8 mouse cellular contexts compared by ENCODE assay signal in genomic region chr17:5934554-5935324, GRCm38 (mm10). TPM values are rescaled to one million over a fixed set of nuclear protein-coding genes. Genes with fewer than 3 reads are reported as not detected.
A peak's percentile ranks its signal among the peaks of the same experiment; 100 is the strongest.
DNase-seq lines count a peak whose midpoint lies in the region; ATAC-seq and TF ChIP-seq lines count a peak whose summit lies in the region.

No protein-coding gene starts in this region.

- H3K4me2 ChIP-seq in neural tube, embryonic 13.5 days, result peak overlapping the region; percentile 62

- 2% methylated on average over 30 of the region's 30 CpGs for WGBS in kidney, adult 2 months
- 2% methylated on average over 30 of the region's 30 CpGs for WGBS in lung, adult 2 months
- WGBS in neural tube, embryonic 13.5 days, result 1% methylated on average over 30 of the region's 30 CpGs

- peaks cover 4% of the 10 kb centered on the region; the same call in 1 of the 2 replicates for H3K4me1 ChIP-seq in kidney, adult 2 months (ENCODE audit: control insufficient read depth, insufficient read depth, low read length)
- peaks cover 7% of the 10 kb centered on the region for H3K4me1 ChIP-seq in lung, adult 2 months (ENCODE audit: control insufficient read depth, insufficient read depth, low read length)
- H3K4me1 ChIP-seq in neural tube, embryonic 13.5 days (replicated peaks), result peaks cover 23% of the 10 kb centered on the region

- TF ChIP-seq CTCF in kidney, adult 2 months (conservative IDR thresholded peaks at IDR 0.05; ENCODE audit: insufficient read depth, insufficient read length, low read depth, low read length), result no peak
- TF ChIP-seq CTCF in lung, adult 2 months (IDR thresholded peaks at IDR 0.05; ENCODE audit: insufficient read depth, low read length), result no peak

- H3K27me3 ChIP-seq in kidney, adult 2 months (replicated peaks; ENCODE audit: control insufficient read depth, insufficient read depth, low read length), result no peaks in the 10 kb centered on the region
- peaks cover 9% of the 10 kb centered on the region; the same call in 1 of the 2 replicates for H3K27me3 ChIP-seq in neural tube, embryonic 13.5 days

- TF ChIP-seq POLR2A in kidney, adult 2 months (IDR thresholded peaks at IDR 0.05; ENCODE audit: low read depth, low read length), result no peak
- TF ChIP-seq POLR2A in lung, adult 2 months (IDR thresholded peaks at IDR 0.05; ENCODE audit: borderline replicate concordance, extremely low read depth, low read depth, low read length), result no peak

- H3K4me3 ChIP-seq in kidney, adult 2 months (ENCODE audit: insufficient read depth, low read depth, low read length), result peak overlapping the region; percentile 49
- H3K4me3 ChIP-seq in lung, adult 2 months (replicated peaks; ENCODE audit: extremely low read depth, low read depth, low read length), result peak overlapping the region; percentile 59
- peak overlapping the region; percentile 38 for H3K4me3 ChIP-seq in neural tube, embryonic 13.5 days

- H3K36me3 ChIP-seq in kidney, adult 2 months (ENCODE audit: control insufficient read depth, insufficient read depth, low read length), result no peaks in the 10 kb centered on the region
- 0 out of 2 replicates have a peak, but pooled peaks cover under 1% of the 10 kb centered on the region for H3K36me3 ChIP-seq in neural tube, embryonic 13.5 days

- peak; percentile 84 for ATAC-seq in neural tube, embryonic 13.5 days (ENCODE audit: low read depth)

- no peaks in the 10 kb centered on the region for H3K9me3 ChIP-seq in neural tube, embryonic 13.5 days

- no peak overlapping the region for H3K27ac ChIP-seq in kidney, adult 2 months (ENCODE audit: insufficient read depth, low read depth, low read length)
- H3K27ac ChIP-seq in neural tube, embryonic 13.5 days (replicated peaks), result no peak overlapping the region; the same call in 1 of the 2 replicates

- DNase-seq in CD4-positive helper T cell, adult 2 months (ENCODE audit: low read depth, low spot score), result peak; percentile 83
- DNase-seq in adrenal gland, adult 8-10 months, result peak; percentile 76
- peak; percentile 90 for DNase-seq in embryo, embryonic 9.5 days (ENCODE audit: extremely low spot score)
- peak; percentile 65 for DNase-seq in heart, adult 8-10 months (ENCODE audit: low spot score)
- peak; percentile 85 for DNase-seq in kidney, adult 2 months
- DNase-seq in lung, adult 2 months, result peak; percentile 72
- DNase-seq in thymus, adult 18-20 months, result peak; percentile 77 to 85

- peak overlapping the region; percentile 69 for H3K9ac ChIP-seq in neural tube, embryonic 13.5 days

RNA-seq across cellular contexts. Expression of gene Synj2, which starts 6.3 kb away (rescaled TPM):
- 10 to 100 TPM in 3 of 4 experiments, 1 to 10 TPM in 1; 9.7 to 37.0 (median 23.9) TPM for total RNA-seq in adrenal gland, adult 8-10 months (2022)
- total RNA-seq in heart, adult 8-10 months (2022), result 10 to 100 TPM; 59.2 to 67.8 (median 64.1) TPM
- polyA plus RNA-seq in kidney, adult 2 months (2012; rRNA removed), result 1.5 and 1.8 TPM in 2 replicates
- 7.1 and 10.9 TPM in 2 replicates for polyA plus RNA-seq in lung, adult 2 months (2012; rRNA removed)
- polyA plus RNA-seq in neural tube, embryonic 13.5 days (2015; fragmentation: Nextera tagmentation; extraction: Ambion mirVana), result 1.4 and 1.7 TPM in 2 replicates
